Mouse (Mus musculus) C2C12 (cell line): ENCODE data around the gene Bcas3. TPM values are rescaled to one million over a fixed set of nuclear protein-coding genes. Genes with fewer than 3 reads are reported as not detected.
A peak's percentile ranks its signal among the peaks of the same experiment; 100 is the strongest.

Source experiments
- H3K27me3 ChIP-seq: one replicate; pipeline ENCODE4 v1.6.1; 2011; ENCODE audit not compliant: control insufficient read depth, insufficient read depth, insufficient read length
- H3K36me3 ChIP-seq: one replicate; pipeline ENCODE4 v1.6.1; 2011; ENCODE audit not compliant: control insufficient read depth, insufficient read depth
- H3K4me3 ChIP-seq: one replicate; pipeline ENCODE4 v1.5.1; 2011; ENCODE audit warnings: mild to moderate bottlenecking, control low read depth; ENCODE audit not compliant: poor library complexity, insufficient read depth, severe bottlenecking
- H3K79me2 ChIP-seq: one replicate; pipeline ENCODE4 v1.6.1; 2011; ENCODE audit not compliant: control insufficient read depth, insufficient read depth
- H3K79me3 ChIP-seq: one replicate; pipeline ENCODE4 v1.6.1; 2011; ENCODE audit warnings: low read depth, control low read depth
- H3ac ChIP-seq: one replicate; pipeline ENCODE3; 2011; ENCODE audit warnings: low read depth; ENCODE audit not compliant: control insufficient read depth, insufficient read length
- CEBPB ChIP-seq: IDR thresholded peaks from one replicate; pipeline ENCODE4 v1.6.1; 2011; ENCODE audit warnings: low read depth, mild to moderate bottlenecking, control low read depth, moderate library complexity
- CTCF ChIP-seq: IDR thresholded peaks from one replicate; pipeline ENCODE4 v1.5.1; 2011; ENCODE audit not compliant: control insufficient read depth, insufficient read depth, insufficient read length
- FOSL1 ChIP-seq: IDR thresholded peaks from one replicate; pipeline ENCODE4 v1.8.0; 2011; ENCODE audit warnings: mild to moderate bottlenecking, low read length; ENCODE audit not compliant: poor library complexity, insufficient read depth, severe bottlenecking
- MAX ChIP-seq: IDR thresholded peaks from one replicate; pipeline ENCODE4 v1.6.1; 2011; ENCODE audit warnings: mild to moderate bottlenecking, control low read depth
- MYOD1 ChIP-seq: IDR thresholded peaks from one replicate; pipeline ENCODE4 v1.6.1; 2011; ENCODE audit warnings: low read depth; ENCODE audit not compliant: control insufficient read depth, insufficient read length
- MYOG ChIP-seq: IDR thresholded peaks from one replicate; pipeline ENCODE4 v1.6.1; 2011; ENCODE audit not compliant: control insufficient read depth, insufficient read length; ENCODE audit errors: extremely low read depth
- USF1 ChIP-seq: IDR thresholded peaks from one replicate; pipeline ENCODE4 v1.6.1; 2011; ENCODE audit warnings: low read depth, mild to moderate bottlenecking, control low read depth, moderate library complexity
- polyA plus RNA-seq: library from polyadenylated mRNA; unstranded; fragments of >200 nt; fragmentation: generic; extraction: Trizol; gene quantifications from one replicate; pipeline ENCODE4 v1.2.1, GENCODE M21; 2012; ENCODE audit warnings: missing spikeins

Gene Bcas3
- polyA plus RNA-seq, 1 experiment: 11.1 TPM

- no peak overlapping the region for H3K4me3 ChIP-seq
- H3K79me2 ChIP-seq: no peaks in the 10 kb centered on the region
- no peaks in the 10 kb centered on the region for H3K79me3 ChIP-seq
- H3K36me3 ChIP-seq: no peaks in the 10 kb centered on the region
- H3K27me3 ChIP-seq: no peaks in the 10 kb centered on the region
- TF ChIP-seq MYOG: no peak
- no peak for TF ChIP-seq CEBPB
- TF ChIP-seq FOSL1: no peak
- no peak for TF ChIP-seq CTCF
- TF ChIP-seq MYOD1: no peak
- TF ChIP-seq USF1: no peak
- no peak for TF ChIP-seq MAX
- no peak overlapping the region for H3ac ChIP-seq
Observed at GRCm38 (mm10) chr11:85511270-85511904, 158.4 kb downstream of the Bcas3 start.

- no peak for TF ChIP-seq MYOG
- TF ChIP-seq FOSL1: no peak
- TF ChIP-seq MAX: no peak
- no peak for TF ChIP-seq CTCF
- no peak for TF ChIP-seq USF1
- no peak for TF ChIP-seq CEBPB
- TF ChIP-seq MYOD1: no peak
- H3K79me2 ChIP-seq: no peaks in the 10 kb centered on the region
- H3K36me3 ChIP-seq: no peaks in the 10 kb centered on the region
- no peaks in the 10 kb centered on the region for H3K79me3 ChIP-seq
- no peak overlapping the region for H3ac ChIP-seq
- no peaks in the 10 kb centered on the region for H3K27me3 ChIP-seq
- no peak overlapping the region for H3K4me3 ChIP-seq
Observed at GRCm38 (mm10) chr11:85516724-85517123, 163.8 kb downstream of the Bcas3 start.

GRCm38 (mm10) chr11:85518025-85518756, 165.2 kb downstream of the Bcas3 start:
- H3K36me3 ChIP-seq: no peaks in the 10 kb centered on the region
- H3K27me3 ChIP-seq: no peaks in the 10 kb centered on the region
- TF ChIP-seq CEBPB: no peak
- TF ChIP-seq MYOG: no peak
- TF ChIP-seq CTCF: peak; percentile 2
- no peak overlapping the region for H3ac ChIP-seq
- H3K79me3 ChIP-seq: no peaks in the 10 kb centered on the region
- no peaks in the 10 kb centered on the region for H3K79me2 ChIP-seq
- no peak overlapping the region for H3K4me3 ChIP-seq

DNA sequence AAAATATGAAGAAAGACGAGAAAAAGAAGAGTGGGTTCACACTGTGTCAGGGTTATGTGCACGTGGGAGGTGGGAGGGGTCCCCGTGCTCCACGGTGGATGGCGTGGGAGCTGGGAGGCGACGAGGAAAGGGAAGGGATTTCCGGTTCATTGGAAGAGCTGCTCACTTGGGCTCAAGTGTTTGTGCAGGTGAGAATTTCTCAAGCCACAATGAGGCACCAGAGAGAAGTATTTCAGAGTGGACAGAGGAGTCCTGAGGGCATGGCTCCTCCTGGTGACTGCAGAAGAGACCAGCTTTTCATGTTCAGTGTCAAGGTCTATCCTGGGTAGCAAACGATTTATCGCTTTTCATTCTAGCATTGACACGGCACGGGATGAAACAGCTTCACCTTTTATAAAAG, 167.3 kb downstream of the Bcas3 start:
- Histone ChIP-seq H3K27me3 (no peaks in the 10 kb centered on the region), H3ac (no peak overlapping the region), H3K79me3 (no peaks in the 10 kb centered on the region), H3K79me2 (no peaks in the 10 kb centered on the region), H3K36me3 (no peaks in the 10 kb centered on the region), H3K4me3 (no peak overlapping the region)
- no peak for TF ChIP-seq FOSL1
- TF ChIP-seq MAX: no peak
- no peak for TF ChIP-seq MYOD1
- no peak for TF ChIP-seq MYOG
- TF ChIP-seq CEBPB: no peak
- TF ChIP-seq USF1: no peak
- TF ChIP-seq CTCF: no peak

DNA sequence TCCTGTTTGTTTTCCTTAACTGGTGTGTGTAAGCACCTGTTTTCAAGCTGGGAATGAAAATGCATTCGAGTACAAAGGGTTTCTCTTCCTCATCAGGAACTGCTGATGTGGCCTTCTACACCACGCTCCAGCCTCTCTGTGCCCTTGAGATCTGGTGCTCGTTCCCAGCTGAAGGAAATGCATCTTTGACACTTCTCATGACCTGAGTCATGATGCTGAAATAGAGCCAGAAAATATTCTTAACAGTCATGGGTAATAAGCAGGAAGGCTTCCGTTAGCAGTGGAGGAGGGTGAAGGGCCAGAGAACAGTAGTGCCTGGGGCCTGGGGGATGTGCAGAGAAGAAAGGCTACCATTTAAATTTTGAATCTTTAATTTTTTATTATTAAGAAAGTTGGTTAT, 168.0 kb downstream of the Bcas3 start:
- Histone ChIP-seq H3K4me3 (no peak overlapping the region), H3K36me3 (no peaks in the 10 kb centered on the region), H3K79me3 (no peaks in the 10 kb centered on the region), H3K79me2 (no peaks in the 10 kb centered on the region), H3ac (no peak overlapping the region), H3K27me3 (no peaks in the 10 kb centered on the region)
- TF ChIP-seq MYOD1 (no peak), CEBPB (no peak), USF1 (no peak), MAX (no peak), MYOG (no peak), FOSL1 (no peak), CTCF (no peak)

DNA sequence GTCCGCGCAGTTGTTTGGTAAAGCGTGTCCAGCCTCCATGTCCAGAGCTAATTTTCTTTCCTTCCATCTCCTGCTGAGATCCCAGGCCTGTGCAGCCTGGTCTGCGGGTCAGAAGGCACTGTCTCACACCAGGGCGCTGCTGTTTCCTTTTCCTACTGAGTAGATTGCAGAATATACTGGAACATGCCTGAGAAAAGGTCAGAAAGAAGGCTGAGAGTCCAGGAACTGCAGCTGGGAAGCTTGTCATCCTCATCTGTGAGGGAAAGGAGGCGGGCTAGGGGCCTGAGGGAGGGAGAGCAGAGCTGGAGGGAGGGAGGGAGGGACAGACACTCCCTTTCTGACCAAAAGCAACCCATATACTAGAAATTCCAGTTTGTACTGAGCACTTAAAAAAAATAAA, 170.7 kb downstream of the Bcas3 start:
- Histone ChIP-seq H3K27me3 (no peaks in the 10 kb centered on the region), H3K79me3 (no peaks in the 10 kb centered on the region), H3K36me3 (no peaks in the 10 kb centered on the region), H3K79me2 (no peaks in the 10 kb centered on the region), H3ac (no peak overlapping the region), H3K4me3 (no peak overlapping the region)
- TF ChIP-seq USF1: no peak
- no peak for TF ChIP-seq MAX
- TF ChIP-seq MYOG: no peak
- TF ChIP-seq MYOD1: no peak
- TF ChIP-seq FOSL1: no peak
- TF ChIP-seq CTCF: no peak
- TF ChIP-seq CEBPB: no peak
